In genomic region chr4:128358751-128359150, GRCm38 (mm10) we compare ENCODE assay signal across 27 mouse cellular contexts.
DNase-seq lines count a peak whose midpoint lies in the region; ATAC-seq lines count a peak whose summit lies in the region.
"Had no signal": no experiment of that assay in that cellular context is flagged by ENCODE, and none has a peak within 500 bp of the region (broad histone marks: within the 10 kb centered on the region; RNA-seq: fewer than 3 reads in every experiment).

No protein-coding gene starts in this region.

- DNase-seq in embryonic facial prominence, embryonic 14.5 days (ENCODE audit: low spot score) = peak; percentile 3
- no peak for DNase-seq in embryonic facial prominence, embryonic 10.5 days (ENCODE audit: low spot score)
- peak; percentile 74 for DNase-seq in right cerebral cortex, adult 18-20 months
- DNase-seq in right cerebral cortex, postnatal 4 days = no peak
- DNase-seq in right cerebral cortex, adult 2 months (ENCODE audit: low spot score in 2 of 2) = peak; percentile 61 to 67
- DNase-seq in cerebellum, postnatal 36 days = no peak
- DNase-seq in kidney, postnatal 14 days = no peak
- DNase-seq in lung, adult 18-20 months = no peak
- DNase-seq: adrenal gland, postnatal 10 days; cerebellum, adult 9-11 months; gastrocnemius, postnatal 25 days; heart, adult 2 months; heart, postnatal 36 days; kidney, adult 9 months; kidney, postnatal 4 days; liver, embryonic 13.5 days; thymus, postnatal 25 days had no signal

- no peak overlapping the region for H3K27ac ChIP-seq in embryonic facial prominence, embryonic 14.5 days (replicated peaks; ENCODE audit: low read depth, low read length)
- no peak overlapping the region for H3K27ac ChIP-seq in embryonic facial prominence, embryonic 10.5 days (replicated peaks)
- H3K27ac ChIP-seq: embryonic facial prominence, embryonic 15.5 days; heart, adult 2 months; hindbrain, embryonic 15.5 days; intestine, embryonic 15.5 days; limb, embryonic 13.5 days; liver, embryonic 13.5 days; lung, embryonic 15.5 days; macrophage; neural tube, embryonic 12.5 days had no signal

- WGBS in embryonic facial prominence, embryonic 14.5 days = 82% methylated on average over 11 of the region's 11 CpGs
- WGBS in embryonic facial prominence, embryonic 10.5 days = 90% methylated on average over 11 of the region's 11 CpGs

- H3K4me3 ChIP-seq in embryonic facial prominence, embryonic 14.5 days (ENCODE audit: low read depth, low read length) = no peak overlapping the region
- H3K4me3 ChIP-seq in embryonic facial prominence, embryonic 10.5 days = no peak overlapping the region
- H3K4me3 ChIP-seq: embryonic facial prominence, embryonic 15.5 days; heart, adult 2 months; hindbrain, embryonic 15.5 days; intestine, embryonic 15.5 days; limb, embryonic 13.5 days; liver, embryonic 13.5 days; lung, embryonic 15.5 days; neural tube, embryonic 12.5 days had no signal

- H3K9me3 ChIP-seq in embryonic facial prominence, embryonic 14.5 days (ENCODE audit: control insufficient read depth, low read length) = no peaks in the 10 kb centered on the region
- H3K9me3 ChIP-seq in embryonic facial prominence, embryonic 10.5 days = 0 out of 2 replicates have a peak, but pooled peaks cover 3% of the 10 kb centered on the region
- H3K9me3 ChIP-seq: embryonic facial prominence, embryonic 15.5 days; hindbrain, embryonic 15.5 days; intestine, embryonic 15.5 days; limb, embryonic 13.5 days; lung, embryonic 15.5 days; neural tube, embryonic 12.5 days had no signal

- no peak overlapping the region for H3K4me2 ChIP-seq in embryonic facial prominence, embryonic 14.5 days (ENCODE audit: low read depth, low read length)
- H3K4me2 ChIP-seq: embryonic facial prominence, embryonic 15.5 days; hindbrain, embryonic 15.5 days; intestine, embryonic 15.5 days; limb, embryonic 13.5 days; liver, embryonic 13.5 days; lung, embryonic 15.5 days; midbrain, embryonic 11.5 days; neural tube, embryonic 12.5 days had no signal

- no peaks in the 10 kb centered on the region for H3K36me3 ChIP-seq in embryonic facial prominence, embryonic 14.5 days (ENCODE audit: control insufficient read depth, insufficient read depth, low read length)
- H3K36me3 ChIP-seq in embryonic facial prominence, embryonic 10.5 days (replicated peaks) = no peaks in the 10 kb centered on the region
- H3K36me3 ChIP-seq: embryonic facial prominence, embryonic 15.5 days; hindbrain, embryonic 15.5 days; intestine, embryonic 15.5 days; limb, embryonic 13.5 days; liver, embryonic 13.5 days; lung, embryonic 15.5 days; neural tube, embryonic 12.5 days had no signal

- no peak overlapping the region for H3K9ac ChIP-seq in embryonic facial prominence, embryonic 14.5 days (ENCODE audit: low read depth, low read length)
- H3K9ac ChIP-seq: embryonic facial prominence, embryonic 15.5 days; hindbrain, embryonic 15.5 days; intestine, embryonic 15.5 days; limb, embryonic 13.5 days; liver, embryonic 13.5 days; lung, embryonic 15.5 days; neural tube, embryonic 12.5 days had no signal

- no peak for ATAC-seq in embryonic facial prominence, embryonic 14.5 days (ENCODE audit: low read depth)
- ATAC-seq: activated CD4-positive, CD25-positive, alpha-beta regulatory T cell, adult 4 months; intestine, embryonic 15.5 days; Patski had no signal

- H3K27me3 ChIP-seq in embryonic facial prominence, embryonic 14.5 days (replicated peaks; ENCODE audit: control insufficient read depth, insufficient read depth, low read length) = no peaks in the 10 kb centered on the region
- no peaks in the 10 kb centered on the region for H3K27me3 ChIP-seq in embryonic facial prominence, embryonic 10.5 days (replicated peaks; ENCODE audit: low read depth, poor library complexity, severe bottlenecking)
- H3K27me3 ChIP-seq: embryonic facial prominence, embryonic 15.5 days; hindbrain, embryonic 15.5 days; intestine, embryonic 15.5 days; limb, embryonic 13.5 days; liver, embryonic 13.5 days; lung, embryonic 15.5 days; neural tube, embryonic 12.5 days; Patski had no signal

- no peaks in the 10 kb centered on the region for H3K4me1 ChIP-seq in embryonic facial prominence, embryonic 14.5 days (ENCODE audit: control insufficient read depth, insufficient read depth, low read length)
- no peaks in the 10 kb centered on the region for H3K4me1 ChIP-seq in embryonic facial prominence, embryonic 10.5 days
- H3K4me1 ChIP-seq: embryonic facial prominence, embryonic 15.5 days; hindbrain, embryonic 15.5 days; intestine, embryonic 15.5 days; limb, embryonic 13.5 days; liver, embryonic 13.5 days; lung, embryonic 15.5 days; neural tube, embryonic 12.5 days had no signal

Comparison
In these comparisons a context has a peak if more than half of its experiments do, and no peak if none do; other contexts are left out.
1. DNase-seq: peak in embryonic facial prominence, embryonic 14.5 days (single experiment), right cerebral cortex, adult 18-20 months (single experiment) and right cerebral cortex, adult 2 months (2 of 2); none in embryonic facial prominence, embryonic 10.5 days (single experiment), right cerebral cortex, postnatal 4 days (single experiment), cerebellum, postnatal 36 days (0 of 2), kidney, postnatal 14 days (single experiment) and lung, adult 18-20 months (0 of 2).